Mouse (Mus musculus): ENCODE results near the gene Ccsap.

- TF ChIP-seq CTCF (IDR thresholded peaks at IDR 0.05; ENCODE audit: borderline replicate concordance, extremely low read depth, insufficient read depth, insufficient read length) (no peak), POLR2A (IDR thresholded peaks at IDR 0.05; ENCODE audit: borderline replicate concordance, extremely low read depth, insufficient read depth, insufficient read length, poor library complexity, severe bottlenecking) (no peak)
Observed at GRCm38 (mm10) chr8:123896366-123896761, 36.4 kb upstream of the Ccsap start.
